Mouse (Mus musculus): ENCODE measurements around the gene Gm38394. TPM values are rescaled to one million over a fixed set of nuclear protein-coding genes. Genes with fewer than 3 reads are reported as not detected.
"Not testable (repeated sequence)": the region's sequence is repeated elsewhere in the genome, so short reads cannot be mapped to it uniquely, and the experiment has no call there.

Gene Gm38394
- 5.3 and 6.2 TPM in 2 replicates for polyA plus RNA-seq (2015; fragmentation: Nextera tagmentation; extraction: Ambion mirVana)

- peak; percentile 98 for ATAC-seq (ENCODE audit: insufficient read depth, low FRiP score)
- Histone ChIP-seq H3K9me3 (replicated peaks; ENCODE audit: control insufficient read depth, low read length) (no peaks in the 10 kb centered on the region), H3K36me3 (ENCODE audit: control insufficient read depth, insufficient read depth, low read length) (peaks cover 8% of the 10 kb centered on the region; the same call in 1 of the 2 replicates), H3K9ac (ENCODE audit: low read length) (peak within 1 kb of the TSS; percentile 95), H3K27ac (ENCODE audit: low read length) (peak within 1 kb of the TSS; percentile 95), H3K4me1 (ENCODE audit: control insufficient read depth, insufficient read depth, low read length) (peaks cover 41% of the 10 kb centered on the region), H3K27me3 (ENCODE audit: control insufficient read depth, insufficient read depth, low read length) (no peaks in the 10 kb centered on the region), H3K4me3 (replicated peaks; ENCODE audit: low read length) (peak within 1 kb of the TSS; percentile 58), H3K4me2 (ENCODE audit: low read depth, low read length) (peak within 1 kb of the TSS; percentile 75)
- WGBS, result 2% methylated on average over 26 of the region's 26 CpGs
Observed at GRCm38 (mm10) chr1:133661203-133661933, at the start of gene Gm38394. Gene Gm38394 (minus strand): TSS chr1:133661318.

GRCm38 (mm10) chr1:133710895-133711294 is 49.8 kb upstream of the Gm38394 start:
- H3K9ac ChIP-seq (ENCODE audit: low read length), result no peak overlapping the region
- H3K4me3 ChIP-seq (replicated peaks; ENCODE audit: low read length), result no peak overlapping the region
- H3K9me3 ChIP-seq (replicated peaks; ENCODE audit: control insufficient read depth, low read length), result no peaks in the 10 kb centered on the region
- WGBS, result 55% methylated on average over 6 of the region's 6 CpGs
- no peaks in the 10 kb centered on the region for H3K36me3 ChIP-seq (ENCODE audit: control insufficient read depth, insufficient read depth, low read length)
- no peak overlapping the region for H3K4me2 ChIP-seq (ENCODE audit: low read depth, low read length)
- H3K27ac ChIP-seq (ENCODE audit: low read length), result no peak overlapping the region
- no peaks in the 10 kb centered on the region for H3K27me3 ChIP-seq (ENCODE audit: control insufficient read depth, insufficient read depth, low read length)
- peaks cover 17% of the 10 kb centered on the region for H3K4me1 ChIP-seq (ENCODE audit: control insufficient read depth, insufficient read depth, low read length)
- ATAC-seq (ENCODE audit: insufficient read depth, low FRiP score), result no peak

- Histone ChIP-seq H3K4me1 (ENCODE audit: control insufficient read depth, insufficient read depth, low read length) (peaks cover 17% of the 10 kb centered on the region), H3K36me3 (ENCODE audit: control insufficient read depth, insufficient read depth, low read length) (no peaks in the 10 kb centered on the region), H3K27me3 (ENCODE audit: control insufficient read depth, insufficient read depth, low read length) (no peaks in the 10 kb centered on the region), H3K4me2 (ENCODE audit: low read depth, low read length) (no peak overlapping the region), H3K9ac (ENCODE audit: low read length) (no peak overlapping the region), H3K27ac (ENCODE audit: low read length) (no peak overlapping the region), H3K9me3 (replicated peaks; ENCODE audit: control insufficient read depth, low read length) (no peaks in the 10 kb centered on the region), H3K4me3 (replicated peaks; ENCODE audit: low read length) (no peak overlapping the region)
- 72% methylated on average over 3 of the region's 3 CpGs for WGBS
- ATAC-seq (ENCODE audit: insufficient read depth, low FRiP score), result no peak
Observed at GRCm38 (mm10) chr1:133709292-133709691, 48.2 kb upstream of the Gm38394 start.

GRCm38 (mm10) chr1:133701824-133702223 is 40.7 kb upstream of the Gm38394 start:
- WGBS, result 17% methylated on average over 1 of the region's 2 CpGs
- not testable (repeated sequence) for ATAC-seq (ENCODE audit: insufficient read depth, low FRiP score)

GRCm38 (mm10) chr1:133697935-133698620 is 37.0 kb upstream of the Gm38394 start:
- Histone ChIP-seq H3K9me3 (replicated peaks; ENCODE audit: control insufficient read depth, low read length) (no peaks in the 10 kb centered on the region), H3K4me2 (ENCODE audit: low read depth, low read length) (no peak overlapping the region), H3K4me3 (replicated peaks; ENCODE audit: low read length) (no peak overlapping the region), H3K4me1 (ENCODE audit: control insufficient read depth, insufficient read depth, low read length) (peaks cover 31% of the 10 kb centered on the region), H3K36me3 (ENCODE audit: control insufficient read depth, insufficient read depth, low read length) (no peaks in the 10 kb centered on the region), H3K27me3 (ENCODE audit: control insufficient read depth, insufficient read depth, low read length) (no peaks in the 10 kb centered on the region), H3K9ac (ENCODE audit: low read length) (no peak overlapping the region), H3K27ac (ENCODE audit: low read length) (no peak overlapping the region)
- 94% methylated on average over 12 of the region's 12 CpGs for WGBS
- ATAC-seq (ENCODE audit: insufficient read depth, low FRiP score), result no peak

More at GRCm38 (mm10) chr1:133701824-133702223, 40.7 kb upstream of the Gm38394 start:
- H3K9me3 ChIP-seq (replicated peaks; ENCODE audit: control insufficient read depth, low read length); H3K4me1 ChIP-seq (ENCODE audit: control insufficient read depth, insufficient read depth, low read length); H3K27ac ChIP-seq (ENCODE audit: low read length); H3K36me3 ChIP-seq (ENCODE audit: control insufficient read depth, insufficient read depth, low read length); H3K4me3 ChIP-seq (replicated peaks; ENCODE audit: low read length); H3K27me3 ChIP-seq (ENCODE audit: control insufficient read depth, insufficient read depth, low read length); H3K9ac ChIP-seq (ENCODE audit: low read length); H3K4me2 ChIP-seq (ENCODE audit: low read depth, low read length): not testable (repeated sequence)

- Histone ChIP-seq H3K4me2 (ENCODE audit: low read depth, low read length) (peak overlapping the region; percentile 25; the same call in 1 of the 2 replicates), H3K9ac (ENCODE audit: low read length) (peak overlapping the region; percentile 26; the same call in 1 of the 2 replicates), H3K27me3 (ENCODE audit: control insufficient read depth, insufficient read depth, low read length) (no peaks in the 10 kb centered on the region), H3K4me1 (ENCODE audit: control insufficient read depth, insufficient read depth, low read length) (peaks cover 31% of the 10 kb centered on the region), H3K36me3 (ENCODE audit: control insufficient read depth, insufficient read depth, low read length) (no peaks in the 10 kb centered on the region), H3K27ac (ENCODE audit: low read length) (peak overlapping the region; percentile 87), H3K9me3 (replicated peaks; ENCODE audit: control insufficient read depth, low read length) (no peaks in the 10 kb centered on the region), H3K4me3 (replicated peaks; ENCODE audit: low read length) (no peak overlapping the region)
- 34% methylated on average over 7 of the region's 7 CpGs for WGBS
- peak; percentile 81 for ATAC-seq (ENCODE audit: insufficient read depth, low FRiP score)
Observed at GRCm38 (mm10) chr1:133695901-133696300, 34.8 kb upstream of the Gm38394 start.

- Histone ChIP-seq H3K9me3 (replicated peaks; ENCODE audit: control insufficient read depth, low read length) (no peaks in the 10 kb centered on the region), H3K27me3 (ENCODE audit: control insufficient read depth, insufficient read depth, low read length) (no peaks in the 10 kb centered on the region), H3K4me3 (replicated peaks; ENCODE audit: low read length) (no peak overlapping the region), H3K4me2 (ENCODE audit: low read depth, low read length) (no peak overlapping the region), H3K36me3 (ENCODE audit: control insufficient read depth, insufficient read depth, low read length) (no peaks in the 10 kb centered on the region), H3K27ac (ENCODE audit: low read length) (peak overlapping the region; percentile 87), H3K4me1 (ENCODE audit: control insufficient read depth, insufficient read depth, low read length) (peaks cover 31% of the 10 kb centered on the region), H3K9ac (ENCODE audit: low read length) (no peak overlapping the region)
- ATAC-seq (ENCODE audit: insufficient read depth, low FRiP score), result no peak
- WGBS, result 80% methylated on average over 1 of the region's 1 CpGs
Observed at GRCm38 (mm10) chr1:133694876-133695275, 33.8 kb upstream of the Gm38394 start.

GRCm38 (mm10) chr1:133694301-133694700 is 33.2 kb upstream of the Gm38394 start:
- H3K4me3 ChIP-seq (replicated peaks; ENCODE audit: low read length), result no peak overlapping the region
- no peaks in the 10 kb centered on the region for H3K9me3 ChIP-seq (replicated peaks; ENCODE audit: control insufficient read depth, low read length)
- ATAC-seq (ENCODE audit: insufficient read depth, low FRiP score), result no peak
- peak overlapping the region; percentile 87 for H3K27ac ChIP-seq (ENCODE audit: low read length)
- H3K4me2 ChIP-seq (ENCODE audit: low read depth, low read length), result no peak overlapping the region
- peaks cover 31% of the 10 kb centered on the region for H3K4me1 ChIP-seq (ENCODE audit: control insufficient read depth, insufficient read depth, low read length)
- 11% methylated on average over 1 of the region's 1 CpGs for WGBS
- no peaks in the 10 kb centered on the region for H3K36me3 ChIP-seq (ENCODE audit: control insufficient read depth, insufficient read depth, low read length)
- H3K9ac ChIP-seq (ENCODE audit: low read length), result no peak overlapping the region
- H3K27me3 ChIP-seq (ENCODE audit: control insufficient read depth, insufficient read depth, low read length), result no peaks in the 10 kb centered on the region

GRCm38 (mm10) chr1:133693536-133694114 is 32.5 kb upstream of the Gm38394 start:
- H3K27ac ChIP-seq (ENCODE audit: low read length), result peak overlapping the region; percentile 87
- WGBS, result 59% methylated on average over 11 of the region's 11 CpGs

More at GRCm38 (mm10) chr1:133693536-133694114, 32.5 kb upstream of the Gm38394 start:
- H3K4me2 ChIP-seq (ENCODE audit: low read depth, low read length), result no peak overlapping the region
- no peaks in the 10 kb centered on the region for H3K27me3 ChIP-seq (ENCODE audit: control insufficient read depth, insufficient read depth, low read length)
- no peaks in the 10 kb centered on the region for H3K36me3 ChIP-seq (ENCODE audit: control insufficient read depth, insufficient read depth, low read length)
- no peak overlapping the region for H3K9ac ChIP-seq (ENCODE audit: low read length)
- peaks cover 31% of the 10 kb centered on the region for H3K4me1 ChIP-seq (ENCODE audit: control insufficient read depth, insufficient read depth, low read length)
- H3K9me3 ChIP-seq (replicated peaks; ENCODE audit: control insufficient read depth, low read length), result no peaks in the 10 kb centered on the region
- no peak for ATAC-seq (ENCODE audit: insufficient read depth, low FRiP score)
- no peak overlapping the region for H3K4me3 ChIP-seq (replicated peaks; ENCODE audit: low read length)
